In genomic region chr5:125221868-125222267, GRCm38 (mm10) we compare ENCODE assay signal across 9 mouse cellular contexts. TPM values are rescaled to one million over a fixed set of nuclear protein-coding genes. Genes with fewer than 3 reads are reported as not detected.
DNase-seq lines count a peak whose midpoint lies in the region; ATAC-seq and TF ChIP-seq lines count a peak whose summit lies in the region.
"Had no signal": no experiment of that assay in that cellular context is flagged by ENCODE, and none has a peak within 500 bp of the region (broad histone marks: within the 10 kb centered on the region; RNA-seq: fewer than 3 reads in every experiment).

No protein-coding gene starts in this region.

- WGBS in forebrain, embryonic 13.5 days = 52% methylated on average over 3 of the region's 3 CpGs
- 86% methylated on average over 3 of the region's 3 CpGs for WGBS in forebrain, embryonic 11.5 days
- WGBS in cerebellum, adult 2 months = 5% methylated on average over 3 of the region's 3 CpGs
- WGBS in olfactory bulb, adult 2 months = 46% methylated on average over 3 of the region's 3 CpGs

- H3K27ac ChIP-seq in forebrain, embryonic 13.5 days = peak overlapping the region; percentile 5
- H3K27ac ChIP-seq in forebrain, embryonic 11.5 days (ENCODE audit: low read depth, low read length) = no peak overlapping the region
- H3K27ac ChIP-seq in cerebellum, adult 2 months (ENCODE audit: insufficient read depth, low read length) = peak overlapping the region; percentile 30; the same call in 1 of the 2 replicates
- H3K27ac ChIP-seq in olfactory bulb, adult 2 months (ENCODE audit: insufficient read depth, low read depth, low read length) = 0 out of 2 replicates have a peak overlapping the region, but pooled peaks have one; percentile 2
- H3K27ac ChIP-seq: liver, embryonic 14.5 days had no signal

- no peak overlapping the region for H3K4me3 ChIP-seq in forebrain, embryonic 13.5 days
- no peak overlapping the region for H3K4me3 ChIP-seq in forebrain, embryonic 11.5 days (ENCODE audit: low read depth, low read length)
- H3K4me3 ChIP-seq in cerebellum, adult 2 months (replicated peaks; ENCODE audit: insufficient read depth, low read depth, low read length) = no peak overlapping the region
- no peak overlapping the region for H3K4me3 ChIP-seq in olfactory bulb, adult 2 months (ENCODE audit: insufficient read depth, low read depth, low read length)

- TF ChIP-seq POLR2A in cerebellum, adult 2 months (IDR thresholded peaks at IDR 0.05; ENCODE audit: borderline replicate concordance, insufficient read depth, low read length) = no peak
- no peak for TF ChIP-seq POLR2A in olfactory bulb, adult 2 months (IDR thresholded peaks at IDR 0.05; ENCODE audit: insufficient read depth, low read depth, low read length)

- no peaks in the 10 kb centered on the region for H3K27me3 ChIP-seq in forebrain, embryonic 13.5 days
- H3K27me3 ChIP-seq in forebrain, embryonic 11.5 days (ENCODE audit: control insufficient read depth, insufficient read depth, low read length) = no peaks in the 10 kb centered on the region
- H3K27me3 ChIP-seq in cerebellum, adult 2 months (ENCODE audit: control insufficient read depth, insufficient read depth, low read length) = no peaks in the 10 kb centered on the region

- no peak overlapping the region for H3K9ac ChIP-seq in forebrain, embryonic 13.5 days
- no peak overlapping the region for H3K9ac ChIP-seq in forebrain, embryonic 11.5 days (ENCODE audit: low read length)
- H3K9ac ChIP-seq: liver, embryonic 14.5 days had no signal

- no peaks in the 10 kb centered on the region for H3K36me3 ChIP-seq in forebrain, embryonic 13.5 days (ENCODE audit: poor library complexity, severe bottlenecking)
- no peaks in the 10 kb centered on the region for H3K36me3 ChIP-seq in forebrain, embryonic 11.5 days (ENCODE audit: control insufficient read depth, insufficient read depth, low read length)

- no peak for TF ChIP-seq CTCF in cerebellum, adult 2 months (IDR thresholded peaks at IDR 0.05; ENCODE audit: borderline replicate concordance, insufficient read depth, low read depth, low read length)
- no peak for TF ChIP-seq CTCF in olfactory bulb, adult 2 months (IDR thresholded peaks at IDR 0.05; ENCODE audit: insufficient read depth, low read depth, low read length)

- H3K9me3 ChIP-seq in forebrain, embryonic 13.5 days (replicated peaks) = no peaks in the 10 kb centered on the region
- H3K9me3 ChIP-seq in forebrain, embryonic 11.5 days (ENCODE audit: control insufficient read depth, low read length) = no peaks in the 10 kb centered on the region

- no peak for DNase-seq in forebrain, embryonic 11.5 days (ENCODE audit: low spot score)
- peak; percentile 84 to 90 for DNase-seq in cerebellum, adult 2 months
- peak; percentile 71 for DNase-seq in gastrocnemius, postnatal 25 days
- peak; percentile 81 to 86 for DNase-seq in layer of hippocampus, postnatal 10 days (ENCODE audit: low spot score in 2 of 2)
- DNase-seq in kidney, adult 11 months = no peak
- DNase-seq in urinary bladder, postnatal 25 days (ENCODE audit: low spot score) = no peak

- peaks cover 48% of the 10 kb centered on the region for H3K4me1 ChIP-seq in forebrain, embryonic 13.5 days
- H3K4me1 ChIP-seq in forebrain, embryonic 11.5 days (replicated peaks; ENCODE audit: control insufficient read depth, insufficient read depth, low read length) = peaks cover 5% of the 10 kb centered on the region; the same call in 1 of the 2 replicates
- H3K4me1 ChIP-seq in cerebellum, adult 2 months (ENCODE audit: control insufficient read depth, insufficient read depth, low read length) = peaks cover 54% of the 10 kb centered on the region
- peaks cover 59% of the 10 kb centered on the region for H3K4me1 ChIP-seq in olfactory bulb, adult 2 months (ENCODE audit: control insufficient read depth, insufficient read depth, low read length)

- H3K4me2 ChIP-seq in forebrain, embryonic 13.5 days = 0 out of 2 replicates have a peak overlapping the region, but pooled peaks have one; percentile 14
- H3K4me2 ChIP-seq in forebrain, embryonic 11.5 days (ENCODE audit: low read depth, low read length, severe bottlenecking) = no peak overlapping the region

- ATAC-seq in forebrain, embryonic 13.5 days = peak; percentile 57
- ATAC-seq in forebrain, embryonic 11.5 days (replicated peaks; ENCODE audit: low FRiP score) = no peak

RNA-seq across cellular contexts. Expression of gene Ncor2, which starts 42.8 kb away (rescaled TPM):
- polyA plus RNA-seq in forebrain, embryonic 13.5 days (2015; fragmentation: Nextera tagmentation; extraction: Ambion mirVana) = 25.6 and 27.3 TPM in 2 replicates
- 27.3 and 29.5 TPM in 2 replicates for polyA plus RNA-seq in forebrain, embryonic 11.5 days (2014; fragmentation: Nextera tagmentation; extraction: Ambion mirVana)
- 86.8 and 93.2 TPM in 2 replicates for polyA plus RNA-seq in cerebellum, adult 2 months (2012; rRNA removed)
- 100 to 1,000 TPM in 1 of 2 experiments, 10 to 100 TPM in 1; 92.7 to 108 TPM for total RNA-seq in gastrocnemius, postnatal 25 days (2021)
- total RNA-seq in layer of hippocampus, postnatal 10 days (2021) = 100 to 1,000 TPM; 171 to 187 TPM
- polyA plus RNA-seq in olfactory bulb, adult 2 months (2012; ENCODE audit: insufficient read depth, insufficient read length, low replicate concordance, missing spikeins) = not detected in 2 replicates

Comparison
In these comparisons a context has a peak if more than half of its experiments do, and no peak if none do; other contexts are left out.
1. DNase-seq: peak in cerebellum, adult 2 months (2 of 2), gastrocnemius, postnatal 25 days (single experiment) and layer of hippocampus, postnatal 10 days (2 of 2); none in forebrain, embryonic 11.5 days (single experiment), kidney, adult 11 months (single experiment) and urinary bladder, postnatal 25 days (single experiment).